Mouse (Mus musculus) cortical plate, adult 2 months (tissue): Measurements from ENCODE around the gene Acss1.

Experiments
- CTCF ChIP-seq: fragments of 200-500 bp; IDR thresholded peaks from 2 replicates; pipeline ENCODE4 v1.5.1; 2011; ENCODE audit warnings: mild to moderate bottlenecking, control low read depth, low read length; ENCODE audit not compliant: insufficient read depth; ENCODE audit errors: extremely low read depth
- POLR2A ChIP-seq: fragments of 200-500 bp; IDR thresholded peaks from 2 replicates; pipeline ENCODE4 v1.6.1; 2011; ENCODE audit warnings: mild to moderate bottlenecking, low read length, control low read depth; ENCODE audit not compliant: insufficient read depth; ENCODE audit errors: extremely low read depth

- TF ChIP-seq POLR2A (0 out of 2 replicates have a peak, but pooled peaks have one; percentile 20), CTCF (no peak)
Measured at GRCm38 (mm10) chr2:150643726-150644415, 24.4 kb downstream of the Acss1 start.
